Mouse (Mus musculus): ENCODE data around the gene Gucy2e. TPM values are rescaled to one million over a fixed set of nuclear protein-coding genes. Genes with fewer than 3 reads are reported as not detected.

Gucy2e gene
- total RNA-seq, 2 experiments from 2014 or later: 0.41 to 0.60 TPM

DNA sequence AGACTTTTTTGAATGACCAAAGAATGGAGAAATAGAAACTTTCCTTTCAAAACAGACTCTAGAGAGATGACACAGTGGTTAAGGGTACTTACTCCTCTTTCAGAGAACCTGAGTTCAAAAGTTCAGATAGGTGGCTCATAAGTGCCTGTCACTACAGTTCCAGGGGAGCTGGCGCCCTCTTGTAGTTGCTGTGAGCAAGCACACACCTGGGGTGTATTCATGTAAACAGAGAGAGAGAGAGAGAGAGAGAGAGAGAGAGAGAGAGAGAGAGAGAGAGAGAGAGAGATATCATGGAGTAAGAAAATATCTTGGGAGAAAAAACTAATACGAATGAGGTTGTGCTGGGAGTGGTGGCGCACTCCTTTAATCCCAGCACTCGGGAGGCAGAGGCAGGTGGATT is 56.7 kb downstream of the Gucy2e start:
- intact Hi-C loops (cut with DNase I): no loop called here

DNA sequence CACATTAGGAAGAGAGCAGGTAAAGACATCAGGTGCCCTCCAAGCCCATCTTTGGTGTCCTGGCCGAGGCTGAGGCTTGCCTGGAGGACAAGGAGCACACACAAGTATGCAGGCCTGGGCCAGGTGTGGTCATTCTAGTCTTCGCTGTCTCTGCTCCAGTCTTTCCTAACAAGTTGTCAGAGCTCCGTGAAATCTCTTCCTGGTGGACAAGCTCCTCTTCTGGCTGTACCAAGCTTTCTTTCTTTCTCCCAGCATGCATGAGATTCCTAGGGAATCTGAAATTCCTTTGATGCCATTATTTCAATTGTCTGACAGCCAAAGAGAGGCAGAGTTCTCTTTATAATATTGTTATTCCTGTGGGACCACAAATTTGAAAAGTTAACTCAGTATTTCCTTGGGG is 57.3 kb downstream of the Gucy2e start:
- intact Hi-C loops (cut with DNase I): no loop called here
- DNase-seq: no peak

More for the DNA sequence above, 56.7 kb downstream of the Gucy2e start:
- DNase-seq: no peak

DNA sequence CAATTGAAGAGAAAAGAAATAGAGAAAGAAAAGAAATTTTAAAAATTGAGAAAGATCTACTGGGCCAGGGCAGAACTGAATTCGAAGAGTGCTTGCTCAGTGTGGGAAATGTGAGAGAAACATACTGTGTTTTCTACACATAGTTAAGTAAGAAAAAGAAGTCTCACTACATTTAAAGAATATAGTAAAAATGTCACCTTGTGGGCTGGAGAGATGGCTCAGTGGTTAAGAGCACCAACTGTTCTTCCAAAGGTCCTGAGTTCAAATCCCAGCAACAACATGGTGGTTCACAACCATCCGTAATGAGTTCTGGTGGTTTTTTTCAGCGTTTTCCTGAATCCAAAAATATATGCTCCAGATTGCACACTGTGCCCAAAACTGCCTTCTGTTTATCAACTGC is 58.3 kb downstream of the Gucy2e start:
- intact Hi-C loops (cut with DNase I): no loop called here

DNA sequence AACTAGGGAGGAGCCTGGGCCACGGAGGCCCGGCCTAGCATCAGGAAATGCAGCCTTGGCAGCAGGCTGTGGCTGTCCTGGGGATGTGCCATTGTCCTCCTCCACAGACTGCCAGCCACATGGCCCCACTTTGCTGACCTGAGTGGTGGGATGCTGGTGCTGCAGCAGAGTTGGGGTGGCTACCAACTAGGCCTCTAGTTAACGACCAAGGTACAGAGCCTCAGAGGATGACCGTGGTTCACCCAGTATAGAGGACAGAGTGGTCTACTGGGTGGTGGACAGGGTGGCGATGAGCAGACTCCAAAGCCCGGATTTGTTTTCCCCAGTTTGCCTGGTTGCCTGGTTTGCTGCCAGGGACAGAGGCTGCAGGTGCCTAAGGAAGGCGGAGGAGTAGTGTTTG is 62.1 kb downstream of the Gucy2e start:
- intact Hi-C loops (cut with DNase I): no loop called here

More for the DNA sequence above, 58.3 kb downstream of the Gucy2e start:
- no peak for DNase-seq

DNA sequence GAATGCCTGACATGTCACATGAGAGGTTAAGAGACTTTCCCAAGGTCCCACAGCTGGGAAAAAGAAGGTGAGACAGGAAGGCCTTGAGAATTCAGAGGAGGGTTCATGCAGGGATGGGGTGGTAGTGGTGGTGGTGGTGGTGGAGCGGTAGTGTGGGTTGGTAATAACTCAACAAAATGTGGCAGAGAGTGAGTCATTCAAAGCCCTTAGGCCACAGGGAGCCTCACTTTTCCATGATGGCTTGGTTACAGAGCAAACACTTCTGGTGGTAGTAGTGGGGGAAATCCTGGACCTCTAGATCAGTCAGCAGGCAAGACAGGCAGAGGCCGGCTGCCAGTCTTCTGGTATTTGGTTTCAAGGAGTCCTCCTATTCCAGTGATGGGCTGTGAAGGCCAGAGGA is 64.2 kb downstream of the Gucy2e start:
- no peak for DNase-seq
- intact Hi-C loops (cut with DNase I): no loop called here

More for the DNA sequence above, 62.1 kb downstream of the Gucy2e start:
- DNase-seq: no peak

DNA sequence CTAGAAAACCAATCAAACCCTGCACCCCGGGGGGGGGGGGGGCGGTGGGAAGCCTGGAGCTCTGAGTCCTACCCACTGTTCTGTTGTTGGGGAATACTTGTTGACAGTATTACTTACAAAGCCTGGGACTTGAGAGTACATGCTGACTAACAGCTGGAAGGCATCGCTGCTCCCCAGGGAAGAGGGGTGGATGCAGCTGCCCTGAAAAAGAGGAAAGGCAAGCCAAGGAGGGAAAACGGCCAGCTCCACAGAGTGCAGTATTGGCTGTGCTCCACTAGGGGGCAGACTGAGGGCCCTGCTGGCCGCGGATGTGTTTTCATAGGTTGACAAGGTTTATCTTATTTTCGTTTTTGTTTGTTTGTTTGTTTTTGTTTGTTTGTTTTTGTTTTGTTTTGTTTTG is 65.2 kb downstream of the Gucy2e start:
- intact Hi-C loops (cut with DNase I): no loop called here
- peak; percentile 90 for DNase-seq

DNA sequence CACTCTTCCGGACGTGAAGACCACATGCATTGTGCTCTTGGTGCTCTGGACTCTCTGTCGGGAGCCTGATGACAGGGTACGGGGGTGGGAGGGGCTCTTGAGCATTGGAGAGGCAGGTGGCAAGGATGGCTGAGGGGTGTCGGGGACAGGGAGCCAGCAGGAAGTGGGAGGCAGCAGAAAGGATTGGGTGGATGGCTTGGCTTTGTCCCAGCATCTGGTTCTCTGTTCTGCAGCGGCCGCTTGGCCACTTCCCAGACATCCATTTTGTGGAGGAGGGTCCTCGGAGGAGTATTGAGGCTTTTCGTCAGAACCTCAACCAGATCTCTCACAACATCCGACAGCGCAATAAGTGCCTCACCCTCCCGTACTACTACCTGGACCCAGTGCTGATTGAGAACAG is 67.5 kb downstream of the Gucy2e start:
- no peak for DNase-seq
- intact Hi-C loops (cut with DNase I): no loop called here

Other genes with a start within 250 kb of the Gucy2e start
- gene Pfas, start 228.6 kb downstream of the Gucy2e start, total RNA-seq (2021): 1 to 10 TPM; 9.3 to 9.5 TPM
- 10 to 100 TPM; 21.9 to 26.6 TPM for gene Ctc1, start 221.1 kb downstream of the Gucy2e start, total RNA-seq (2021)
- 10 to 100 TPM; 11.6 to 15.4 TPM for gene Aurkb, start 191.4 kb downstream of the Gucy2e start, total RNA-seq (2021)
- 10 to 100 TPM; 16.7 to 19.4 TPM for gene Borcs6, start 177.3 kb downstream of the Gucy2e start, total RNA-seq (2021)
- 1 to 10 TPM; 5.8 to 7.8 TPM for gene Tmem107, start 166.2 kb downstream of the Gucy2e start, total RNA-seq (2021)
- 10 to 100 TPM; 71.1 to 85.8 TPM for gene Vamp2, start 148.5 kb downstream of the Gucy2e start, total RNA-seq (2021)
- 100 to 1,000 TPM in 1 of 2 experiments, 10 to 100 TPM in 1; 61.4 to 101 TPM for gene Per1, start 141.8 kb downstream of the Gucy2e start, total RNA-seq (2021)
- gene Hes7, start 116.6 kb downstream of the Gucy2e start, total RNA-seq (2021): under 1 TPM; 0.17 to 0.34 TPM
- gene 9130213A22Rik, start 114.4 kb downstream of the Gucy2e start, total RNA-seq (2021): under 1 TPM; 0.42 to 0.60 TPM
- not detected for gene Aloxe3, start 111.1 kb downstream of the Gucy2e start, total RNA-seq (2021)
- gene Alox12b, start 80.0 kb downstream of the Gucy2e start, total RNA-seq (2021): not detected
- 1 to 10 TPM; 2.0 to 2.2 TPM for gene Alox8, start 39.2 kb downstream of the Gucy2e start, total RNA-seq (2021)
- 1 to 10 TPM; 5.7 to 8.6 TPM for gene Cntrob, start 86.7 kb upstream of the Gucy2e start, total RNA-seq (2021)
- gene Trappc1, start 86.9 kb upstream of the Gucy2e start, total RNA-seq (2021): 10 to 100 TPM; 71.8 to 73.7 TPM
- gene Kcnab3, start 89.2 kb upstream of the Gucy2e start, total RNA-seq (2021): 1 to 10 TPM in 1 of 2 experiments, under 1 TPM in 1; 0.97 to 1.0 TPM
- 1 to 10 TPM in 1 of 2 experiments, under 1 TPM in 1; 0.89 to 1.7 TPM for gene Rnf227, start 103.4 kb upstream of the Gucy2e start, total RNA-seq (2021)
- gene Chd3, start 132.4 kb upstream of the Gucy2e start, total RNA-seq (2021): 10 to 100 TPM; 62.0 to 66.7 TPM
- 10 to 100 TPM; 94.1 to 95.0 TPM for gene Naa38, start 158.5 kb upstream of the Gucy2e start, total RNA-seq (2021)
- gene Cyb5d1, start 158.6 kb upstream of the Gucy2e start, total RNA-seq (2021): 10 to 100 TPM; 27.5 to 30.2 TPM
- gene Tmem88, start 161.2 kb upstream of the Gucy2e start, total RNA-seq (2021): 10 to 100 TPM; 53.3 to 54.0 TPM
- gene Kdm6b, start 176.6 kb upstream of the Gucy2e start, total RNA-seq (2021): 10 to 100 TPM; 48.3 to 52.2 TPM